Mouse (Mus musculus): ENCODE measurements around the gene Kri1. TPM values are rescaled to one million over a fixed set of nuclear protein-coding genes. Genes with fewer than 3 reads are reported as not detected.
"Not testable (repeated sequence)": the region's sequence is repeated elsewhere in the genome, so short reads cannot be mapped to it uniquely, and the experiment has no call there.

Kri1 gene
- total RNA-seq, 1 experiment: 81.6 TPM

- in situ Hi-C loops (cut with MboI; ENCODE audit: low sequenced_read_pairs in 2 of 2, unreplicated experiment in 2 of 2): no loop called here
Measured at GRCm38 (mm10) chr9:21329041-21329440, 41.3 kb upstream of the Kri1 start.

DNA sequence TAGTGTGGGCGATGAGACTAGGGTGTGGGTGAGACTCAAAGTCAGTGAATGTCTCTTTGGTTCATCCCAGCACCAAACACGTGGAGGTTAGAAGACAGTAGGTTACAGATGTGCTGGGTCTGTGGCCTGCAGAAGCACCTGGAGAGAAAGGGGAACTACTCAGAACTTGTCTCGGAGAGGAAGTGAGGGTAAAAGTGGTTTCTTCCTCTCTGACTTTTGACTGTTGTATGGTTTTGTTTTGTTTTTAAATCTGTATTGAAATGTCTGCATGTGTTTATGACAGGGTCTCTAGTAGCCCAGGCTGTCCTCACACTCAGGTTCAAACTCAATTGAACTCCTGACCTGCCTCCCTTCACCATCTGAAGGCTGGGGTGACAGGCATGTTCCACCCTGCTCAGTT, 40.3 kb upstream of the Kri1 start:
- no peaks in the 10 kb centered on the region for H3K9me3 ChIP-seq (ENCODE audit: control insufficient read depth, insufficient read depth, low read depth, low read length)
- no peak overlapping the region for H3K27ac ChIP-seq (ENCODE audit: insufficient read depth, low read depth, low read length, poor library complexity, severe bottlenecking)
- H3K36me3 ChIP-seq (ENCODE audit: control insufficient read depth, insufficient read depth, low read length, poor library complexity, severe bottlenecking): no peaks in the 10 kb centered on the region
- H3K4me1 ChIP-seq (ENCODE audit: control insufficient read depth in 2 of 2, insufficient read depth in 2 of 2, low read length in 2 of 2, poor library complexity in 1 of 2): peaks cover 0 to 10% of the 10 kb centered on the region in 2 experiments; a peak in 2 of 4 replicates
- no peak for DNase-seq (ENCODE audit: low read depth, low spot score)
- no peak for TF ChIP-seq ZNF384 (IDR thresholded peaks at IDR 0.05; ENCODE audit: low read depth, low read length)
- no peak for TF ChIP-seq ZC3H11A (IDR thresholded peaks at IDR 0.05; ENCODE audit: borderline replicate concordance, low read depth, low read length)
- TF ChIP-seq CHD2 (IDR thresholded peaks at IDR 0.05; ENCODE audit: low read depth, low read length): no peak
- TF ChIP-seq HCFC1 (IDR thresholded peaks at IDR 0.05; ENCODE audit: borderline replicate concordance, insufficient read depth, low read length): no peak
- no peak for TF ChIP-seq MAFK (IDR thresholded peaks at IDR 0.05; ENCODE audit: insufficient read depth, low read depth, low read length)
- H3K4me3 ChIP-seq (ENCODE audit: insufficient read depth in 1 of 2, low read depth in 1 of 2, low read length in 2 of 2, poor library complexity in 1 of 2, severe bottlenecking in 1 of 2): no peak overlapping the region
- no peak overlapping the region for H3K9ac ChIP-seq (ENCODE audit: insufficient read depth, low read depth, low read length, poor library complexity, severe bottlenecking)
- in situ Hi-C loops (cut with MboI; ENCODE audit: low sequenced_read_pairs in 2 of 2, unreplicated experiment in 2 of 2): no loop called here

More at GRCm38 (mm10) chr9:21329041-21329440, 41.3 kb upstream of the Kri1 start:
- H3K9me3 ChIP-seq (ENCODE audit: control insufficient read depth, insufficient read depth, low read depth, low read length): no peaks in the 10 kb centered on the region
- no peak overlapping the region for H3K27ac ChIP-seq (ENCODE audit: insufficient read depth, low read depth, low read length, poor library complexity, severe bottlenecking)
- no peak overlapping the region for H3K4me3 ChIP-seq (ENCODE audit: insufficient read depth in 1 of 2, low read depth in 1 of 2, low read length in 2 of 2, poor library complexity in 1 of 2, severe bottlenecking in 1 of 2)
- H3K9ac ChIP-seq (ENCODE audit: insufficient read depth, low read depth, low read length, poor library complexity, severe bottlenecking): no peak overlapping the region
- H3K36me3 ChIP-seq (ENCODE audit: control insufficient read depth, insufficient read depth, low read length, poor library complexity, severe bottlenecking): no peaks in the 10 kb centered on the region
- H3K4me1 ChIP-seq (ENCODE audit: control insufficient read depth in 2 of 2, insufficient read depth in 2 of 2, low read length in 2 of 2, poor library complexity in 1 of 2): peaks cover 0 to 12% of the 10 kb centered on the region in 2 experiments; a peak in 2 of 4 replicates
- TF ChIP-seq HCFC1 (IDR thresholded peaks at IDR 0.05; ENCODE audit: borderline replicate concordance, insufficient read depth, low read length) (no peak), CHD2 (IDR thresholded peaks at IDR 0.05; ENCODE audit: low read depth, low read length) (no peak), ZC3H11A (IDR thresholded peaks at IDR 0.05; ENCODE audit: borderline replicate concordance, low read depth, low read length) (no peak), MAFK (IDR thresholded peaks at IDR 0.05; ENCODE audit: insufficient read depth, low read depth, low read length) (no peak), ZNF384 (IDR thresholded peaks at IDR 0.05; ENCODE audit: low read depth, low read length) (no peak)
- no peak for DNase-seq (ENCODE audit: low read depth, low spot score)

DNA sequence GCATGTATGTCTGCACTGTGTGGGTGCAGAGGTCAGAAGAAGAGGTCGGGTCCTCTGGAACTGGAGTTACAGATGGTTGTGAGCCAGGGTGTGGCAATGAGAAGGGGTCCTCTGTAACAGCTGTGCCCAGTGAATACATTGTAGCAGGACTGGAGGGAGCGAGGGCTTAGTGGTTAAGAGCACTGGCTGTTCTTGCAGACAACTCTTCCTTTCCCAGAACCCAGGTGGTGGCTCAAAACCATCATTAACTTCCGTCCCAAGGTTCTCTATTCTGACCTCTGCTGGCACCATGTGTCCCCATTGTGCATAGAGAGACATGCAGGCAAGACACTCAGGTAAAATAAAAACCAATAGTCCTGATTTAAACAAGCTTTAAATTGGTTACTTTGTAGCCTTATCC, 39.8 kb upstream of the Kri1 start:
- peaks cover 0 to 7% of the 10 kb centered on the region in 2 experiments; a peak in 2 of 4 replicates for H3K4me1 ChIP-seq (ENCODE audit: control insufficient read depth in 2 of 2, insufficient read depth in 2 of 2, low read length in 2 of 2, poor library complexity in 1 of 2)
- no peak for TF ChIP-seq HCFC1 (IDR thresholded peaks at IDR 0.05; ENCODE audit: borderline replicate concordance, insufficient read depth, low read length)
- TF ChIP-seq ZC3H11A (IDR thresholded peaks at IDR 0.05; ENCODE audit: borderline replicate concordance, low read depth, low read length): no peak
- TF ChIP-seq CHD2 (IDR thresholded peaks at IDR 0.05; ENCODE audit: low read depth, low read length): no peak
- no peak for TF ChIP-seq ZNF384 (IDR thresholded peaks at IDR 0.05; ENCODE audit: low read depth, low read length)
- no peak for TF ChIP-seq MAFK (IDR thresholded peaks at IDR 0.05; ENCODE audit: insufficient read depth, low read depth, low read length)
- no peak overlapping the region for H3K27ac ChIP-seq (ENCODE audit: insufficient read depth, low read depth, low read length, poor library complexity, severe bottlenecking)
- no peaks in the 10 kb centered on the region for H3K9me3 ChIP-seq (ENCODE audit: control insufficient read depth, insufficient read depth, low read depth, low read length)
- in situ Hi-C loops (cut with MboI; ENCODE audit: low sequenced_read_pairs in 2 of 2, unreplicated experiment in 2 of 2): no loop called here
- H3K36me3 ChIP-seq (ENCODE audit: control insufficient read depth, insufficient read depth, low read length, poor library complexity, severe bottlenecking): no peaks in the 10 kb centered on the region
- no peak overlapping the region for H3K4me3 ChIP-seq (ENCODE audit: insufficient read depth in 1 of 2, low read depth in 1 of 2, low read length in 2 of 2, poor library complexity in 1 of 2, severe bottlenecking in 1 of 2)
- H3K9ac ChIP-seq (ENCODE audit: insufficient read depth, low read depth, low read length, poor library complexity, severe bottlenecking): no peak overlapping the region
- no peak for DNase-seq (ENCODE audit: low read depth, low spot score)

DNA sequence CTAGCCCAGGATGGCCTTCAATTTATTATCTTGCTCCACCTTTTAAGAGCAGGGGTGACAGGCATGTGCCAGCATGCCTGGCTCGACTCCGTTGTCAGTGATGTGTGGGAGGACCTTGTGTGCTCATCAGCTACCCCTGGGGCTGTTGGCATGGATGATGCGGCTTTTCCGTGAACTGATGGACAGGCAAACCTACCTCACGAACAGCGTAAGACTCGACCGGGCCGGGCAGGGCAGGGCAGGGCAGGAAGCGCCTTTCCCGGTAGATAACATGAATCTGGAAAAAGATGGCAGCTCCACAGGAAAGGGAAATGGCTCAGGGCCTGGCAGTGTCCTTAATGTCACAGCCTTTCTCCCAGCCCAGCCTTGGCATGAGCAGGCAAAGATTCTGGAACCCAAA, 36.5 kb upstream of the Kri1 start:
- no peak for DNase-seq (ENCODE audit: low read depth, low spot score)
- Histone ChIP-seq H3K9ac (ENCODE audit: insufficient read depth, low read depth, low read length, poor library complexity, severe bottlenecking) (no peak overlapping the region), H3K36me3 (ENCODE audit: control insufficient read depth, insufficient read depth, low read length, poor library complexity, severe bottlenecking) (no peaks in the 10 kb centered on the region), H3K4me1 (ENCODE audit: control insufficient read depth in 2 of 2, insufficient read depth in 2 of 2, low read length in 2 of 2, poor library complexity in 1 of 2) (peaks cover 4 to 13% of the 10 kb centered on the region in 2 experiments), H3K9me3 (ENCODE audit: control insufficient read depth, insufficient read depth, low read depth, low read length) (no peaks in the 10 kb centered on the region), H3K4me3 (ENCODE audit: insufficient read depth in 1 of 2, low read depth in 1 of 2, low read length in 2 of 2, poor library complexity in 1 of 2, severe bottlenecking in 1 of 2) (no peak overlapping the region), H3K27ac (ENCODE audit: insufficient read depth, low read depth, low read length, poor library complexity, severe bottlenecking) (no peak overlapping the region)
- TF ChIP-seq ZNF384 (IDR thresholded peaks at IDR 0.05; ENCODE audit: low read depth, low read length) (no peak), ZC3H11A (IDR thresholded peaks at IDR 0.05; ENCODE audit: borderline replicate concordance, low read depth, low read length) (no peak), CHD2 (IDR thresholded peaks at IDR 0.05; ENCODE audit: low read depth, low read length) (no peak), MAFK (IDR thresholded peaks at IDR 0.05; ENCODE audit: insufficient read depth, low read depth, low read length) (no peak), HCFC1 (IDR thresholded peaks at IDR 0.05; ENCODE audit: borderline replicate concordance, insufficient read depth, low read length) (no peak)
- in situ Hi-C loops (cut with MboI; ENCODE audit: low sequenced_read_pairs in 2 of 2, unreplicated experiment in 2 of 2): no loop called here

GRCm38 (mm10) chr9:21322917-21323297, 35.1 kb upstream of the Kri1 start:
- H3K4me3 ChIP-seq (ENCODE audit: insufficient read depth in 1 of 2, low read depth in 1 of 2, low read length in 2 of 2, poor library complexity in 1 of 2, severe bottlenecking in 1 of 2); H3K36me3 ChIP-seq (ENCODE audit: control insufficient read depth, insufficient read depth, low read length, poor library complexity, severe bottlenecking); H3K9me3 ChIP-seq (ENCODE audit: control insufficient read depth, insufficient read depth, low read depth, low read length); DNase-seq (ENCODE audit: low read depth, low spot score); H3K27ac ChIP-seq (ENCODE audit: insufficient read depth, low read depth, low read length, poor library complexity, severe bottlenecking); H3K9ac ChIP-seq (ENCODE audit: insufficient read depth, low read depth, low read length, poor library complexity, severe bottlenecking); in situ Hi-C loops (cut with MboI; ENCODE audit: low sequenced_read_pairs in 2 of 2, unreplicated experiment in 2 of 2): not testable (repeated sequence)
- TF ChIP-seq ZNF384 (IDR thresholded peaks at IDR 0.05; ENCODE audit: low read depth, low read length): peak; percentile 51; the same call in 1 of the 2 replicates
- peaks cover 4 to 13% of the 10 kb centered on the region in 2 experiments for H3K4me1 ChIP-seq (ENCODE audit: control insufficient read depth in 2 of 2, insufficient read depth in 2 of 2, low read length in 2 of 2, poor library complexity in 1 of 2)
